Mouse (Mus musculus): ENCODE measurements around the gene Pnkd.

- TF ChIP-seq GATA1 (IDR thresholded peaks at IDR 0.05; ENCODE audit: low read length) = no peak
- TF ChIP-seq TAL1 (IDR thresholded peaks at IDR 0.05; ENCODE audit: low read length) = no peak
Observed at GRCm38 (mm10) chr1:74318711-74319110, 34.0 kb downstream of the Pnkd start.
